Mouse (Mus musculus) lung, postnatal 0 days (tissue): ENCODE data around the gene Gabrr2. TPM values are rescaled to one million over a fixed set of nuclear protein-coding genes. Genes with fewer than 3 reads are reported as not detected.

Experiments
- ATAC-seq: fragments of 200-750 bp; cut with Nextera tagmentation; 2 replicates; pipeline ENCODE4 v1.8.0; 2017; ENCODE audit warnings: moderate library complexity
- DNase-seq: peaks from one replicate; pipeline ENCODE4 v3.0.0-alpha.2; 2016; ENCODE audit warnings: low spot score
- H3K27ac ChIP-seq: fragments of 300-500 bp; sonication (generic); 2 replicates; pipeline ENCODE4 v1.5.1; 2014; ENCODE audit warnings: antibody characterized with exemption, mild to moderate bottlenecking, low read length, mixed read lengths
- H3K27me3 ChIP-seq: fragments of 300-500 bp; sonication (generic); replicated peaks from 2 replicates; pipeline ENCODE4 v1.6.1; 2014; ENCODE audit warnings: low read length, mixed read lengths; ENCODE audit not compliant: insufficient read depth
- H3K36me3 ChIP-seq: fragments of 300-500 bp; sonication (generic); 2 replicates; pipeline ENCODE4 v1.6.1; 2014; ENCODE audit warnings: low read length, mixed read lengths; ENCODE audit not compliant: insufficient read depth
- H3K4me1 ChIP-seq: fragments of 300-500 bp; sonication (generic); 2 replicates; pipeline ENCODE4 v1.6.1; 2014; ENCODE audit warnings: antibody characterized with exemption, low read depth, low read length, mixed read lengths; ENCODE audit not compliant: insufficient read depth
- H3K4me2 ChIP-seq: fragments of 300-500 bp; sonication (generic); replicated peaks from 2 replicates; pipeline ENCODE4 v1.6.1; 2014; ENCODE audit warnings: low read depth, mild to moderate bottlenecking, low read length, moderate library complexity, mixed read lengths
- H3K4me3 ChIP-seq: fragments of 300-500 bp; sonication (generic); 2 replicates; pipeline ENCODE4 v1.5.1; 2014; ENCODE audit warnings: low read depth, low read length
- H3K9ac ChIP-seq: fragments of 300-500 bp; sonication (generic); replicated peaks from 2 replicates; pipeline ENCODE4 v1.6.1; 2014; ENCODE audit warnings: low read depth, mild to moderate bottlenecking
- H3K9me3 ChIP-seq: fragments of 300-500 bp; sonication (generic); 2 replicates; pipeline ENCODE4 v1.6.1; 2016; ENCODE audit warnings: low read length, mixed read lengths
- CTCF ChIP-seq: IDR thresholded peaks from 2 replicates; pipeline ENCODE4 v1.5.1; 2016; ENCODE audit warnings: antibody characterized with exemption, mild to moderate bottlenecking
- EP300 ChIP-seq: IDR thresholded peaks from 2 replicates; pipeline ENCODE4 v1.6.1; 2016; ENCODE audit warnings: antibody characterized with exemption, mild to moderate bottlenecking, control low read depth
- WGBS: fragments of 180-500 bp; shearing (Covaris S2); extraction: QIAGEN DNeasy Blood & Tissue Kit; methylation state at CpG from one replicate; pipeline ENCODE4 v1.1.7; 2014; 5-methylcytosine and 5-hydroxymethylcytosine counted together
- polyA plus RNA-seq: library from polyadenylated mRNA; unstranded; fragments of >200 nt; fragmentation: Nextera tagmentation; extraction: Ambion mirVana; gene quantifications from 2 replicates; pipeline ENCODE4 v1.2.1, GENCODE M21; 2015

Gene Gabrr2
- polyA plus RNA-seq, 1 experiment from 2014 or later = 0.27 TPM

DNA sequence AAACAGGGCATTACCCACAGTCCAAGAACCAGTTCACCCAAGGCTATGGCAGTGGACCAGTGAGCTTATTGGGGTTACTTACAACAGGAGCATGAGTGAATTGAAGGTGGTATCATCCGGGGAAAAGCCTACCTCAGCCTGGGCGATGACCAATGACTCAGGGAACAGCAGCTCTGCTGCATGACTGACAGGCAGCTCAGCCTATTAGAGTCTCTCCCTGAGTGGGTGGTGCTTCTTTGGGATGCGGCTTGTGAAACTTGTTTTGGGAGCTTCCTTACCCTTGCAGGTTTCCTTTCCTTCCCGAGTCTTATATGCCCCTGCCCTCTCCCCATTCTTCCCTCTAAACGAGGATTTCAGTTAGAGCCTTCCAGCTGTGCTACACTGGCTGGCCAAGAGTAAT is 10.1 kb upstream of the Gabrr2 start:
- TF ChIP-seq EP300 = no peak
- no peak for TF ChIP-seq CTCF
- ATAC-seq = no peak
- H3K36me3 ChIP-seq = peaks cover 9% of the 10 kb centered on the region

DNA sequence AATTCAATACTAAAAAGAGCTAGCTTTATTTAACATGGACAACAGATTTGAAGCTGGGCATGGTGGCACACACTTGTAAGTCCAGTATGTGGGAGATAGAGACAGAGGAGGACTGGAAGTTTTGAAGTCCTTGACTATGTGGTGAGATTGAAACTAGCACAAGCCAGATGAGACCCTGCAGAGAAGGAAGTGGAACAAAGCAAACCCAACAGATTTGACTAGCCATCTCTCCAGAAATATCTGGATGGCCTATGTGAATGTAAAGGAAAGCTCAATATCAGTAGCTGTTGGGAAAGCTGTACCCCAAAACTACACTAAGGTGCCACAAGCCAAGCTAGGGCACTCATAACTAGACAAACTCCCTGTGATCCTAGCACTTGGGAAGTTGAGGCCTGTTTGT is 8.4 kb upstream of the Gabrr2 start:
- Histone ChIP-seq H3K9ac (no peak overlapping the region), H3K4me1 (no peaks in the 10 kb centered on the region), H3K9me3 (no peaks in the 10 kb centered on the region), H3K27ac (no peak overlapping the region), H3K4me3 (no peak overlapping the region), H3K4me2 (no peak overlapping the region), H3K36me3 (peaks cover 6% of the 10 kb centered on the region; the same call in 1 of the 2 replicates), H3K27me3 (no peaks in the 10 kb centered on the region)
- no peak for DNase-seq
- TF ChIP-seq CTCF = no peak
- no peak for TF ChIP-seq EP300
- no peak for ATAC-seq

More for the DNA sequence above, 10.1 kb upstream of the Gabrr2 start:
- 83% methylated on average over 5 of the region's 5 CpGs for WGBS
- Histone ChIP-seq H3K4me1 (no peaks in the 10 kb centered on the region), H3K4me2 (no peak overlapping the region), H3K27ac (no peak overlapping the region), H3K4me3 (no peak overlapping the region), H3K9ac (no peak overlapping the region), H3K9me3 (no peaks in the 10 kb centered on the region), H3K27me3 (no peaks in the 10 kb centered on the region)
- no peak for DNase-seq

DNA sequence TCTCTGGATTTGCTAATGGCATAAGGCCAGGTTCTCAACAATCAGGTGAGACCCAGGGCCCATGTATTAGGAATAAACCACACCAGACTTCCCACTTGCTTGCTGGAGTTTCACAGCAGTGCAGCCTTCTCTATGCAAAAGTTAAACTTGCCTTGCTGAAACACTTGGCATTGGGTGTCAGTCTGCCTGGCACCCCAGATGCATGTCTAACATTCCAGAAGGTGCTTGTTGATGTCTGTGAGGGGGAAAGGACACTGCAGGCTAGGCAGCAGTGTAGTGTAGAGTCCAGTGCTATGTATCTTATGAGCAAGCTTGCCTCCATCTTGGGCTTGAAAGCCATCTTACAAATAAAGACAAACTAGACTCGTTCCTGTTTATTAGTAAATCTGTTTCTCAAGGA is 6.5 kb upstream of the Gabrr2 start:
- peak; percentile 68; the same call in 1 of the 2 replicates for ATAC-seq
- no peaks in the 10 kb centered on the region for H3K27me3 ChIP-seq
- H3K27ac ChIP-seq = no peak overlapping the region
- 79% methylated on average over 1 of the region's 1 CpGs for WGBS
- H3K36me3 ChIP-seq = no peaks in the 10 kb centered on the region
- no peak overlapping the region for H3K4me2 ChIP-seq
- TF ChIP-seq EP300 (no peak), CTCF (no peak)
- no peaks in the 10 kb centered on the region for H3K4me1 ChIP-seq
- H3K4me3 ChIP-seq = no peak overlapping the region
- DNase-seq = peak; percentile 22
- H3K9me3 ChIP-seq = no peaks in the 10 kb centered on the region
- no peak overlapping the region for H3K9ac ChIP-seq

DNA sequence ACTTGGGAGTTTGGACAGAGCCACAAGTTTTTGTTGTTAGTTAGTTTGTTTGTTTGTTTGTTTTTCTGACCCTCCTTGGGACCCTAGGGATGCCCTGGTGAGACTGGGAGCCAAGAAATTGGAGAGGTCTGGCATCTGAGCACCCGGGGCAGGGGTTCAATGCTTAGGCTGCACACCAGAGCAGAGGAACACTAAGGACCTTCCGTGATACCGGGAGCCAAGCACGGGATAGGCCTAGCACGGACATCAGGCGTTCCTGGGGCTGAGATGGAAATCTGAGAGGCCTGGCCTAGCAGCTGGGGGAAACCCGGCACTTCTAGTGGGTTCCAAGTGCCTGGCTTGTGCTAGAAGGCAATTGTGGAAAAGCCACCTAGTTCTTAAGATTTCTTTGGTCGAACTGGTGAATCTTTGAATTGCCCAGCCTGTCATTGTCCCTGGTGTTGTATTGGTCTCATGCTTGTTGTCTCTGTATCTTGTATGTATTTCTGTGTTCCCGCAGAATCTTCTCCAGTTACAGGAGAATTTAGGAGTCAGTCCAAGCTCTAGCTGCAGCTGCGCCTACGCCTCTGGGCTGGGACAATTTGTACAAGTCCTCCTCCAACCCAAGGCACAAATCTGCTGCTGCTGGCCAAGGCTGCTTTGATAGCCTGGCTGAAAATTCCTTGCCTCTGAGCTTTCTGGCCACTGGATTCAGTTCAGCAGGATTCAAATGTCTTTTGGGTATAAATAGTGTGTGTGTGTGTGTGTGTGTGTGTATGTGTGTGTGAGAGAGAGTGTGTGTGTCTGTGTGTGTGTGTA is 4.7 kb upstream of the Gabrr2 start:
- ATAC-seq (peak; percentile 75), DNase-seq (peak; percentile 72)
- Histone ChIP-seq H3K36me3 (no peaks in the 10 kb centered on the region), H3K27ac (peak overlapping the region; percentile 39), H3K27me3 (no peaks in the 10 kb centered on the region), H3K9ac (no peak overlapping the region), H3K9me3 (no peaks in the 10 kb centered on the region), H3K4me1 (no peaks in the 10 kb centered on the region), H3K4me3 (no peak overlapping the region), H3K4me2 (no peak overlapping the region)
- no peak for TF ChIP-seq EP300
- TF ChIP-seq CTCF = no peak
- WGBS = 57% methylated on average over 11 of the region's 11 CpGs

DNA sequence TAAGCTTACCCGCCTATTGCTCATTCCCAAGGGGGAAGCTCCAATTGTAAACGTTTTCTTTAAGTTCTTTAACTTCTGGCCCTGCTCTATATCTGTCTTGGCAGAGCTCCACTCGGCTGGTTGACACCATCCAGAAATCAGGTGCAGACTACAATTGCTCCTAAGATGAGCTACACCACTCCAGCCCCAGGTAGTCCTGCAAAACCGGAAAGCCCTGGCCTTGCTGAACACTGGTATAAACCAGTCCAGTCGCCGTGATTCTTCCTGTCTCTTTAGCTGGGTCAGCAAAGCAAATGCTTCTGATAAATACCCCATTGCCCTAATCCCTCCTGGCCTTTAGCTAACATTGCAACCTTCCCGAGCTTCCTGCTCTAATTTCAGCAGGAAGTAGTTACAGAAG is 1.6 kb upstream of the Gabrr2 start:
- Histone ChIP-seq H3K4me3 (no peak overlapping the region), H3K4me2 (no peak overlapping the region), H3K9ac (no peak overlapping the region), H3K27ac (no peak overlapping the region), H3K36me3 (no peaks in the 10 kb centered on the region), H3K4me1 (no peaks in the 10 kb centered on the region), H3K27me3 (no peaks in the 10 kb centered on the region), H3K9me3 (no peaks in the 10 kb centered on the region)
- no peak for DNase-seq
- no peak for TF ChIP-seq EP300
- TF ChIP-seq CTCF = no peak
- 31% methylated on average over 7 of the region's 7 CpGs for WGBS
- no peak for ATAC-seq

DNA sequence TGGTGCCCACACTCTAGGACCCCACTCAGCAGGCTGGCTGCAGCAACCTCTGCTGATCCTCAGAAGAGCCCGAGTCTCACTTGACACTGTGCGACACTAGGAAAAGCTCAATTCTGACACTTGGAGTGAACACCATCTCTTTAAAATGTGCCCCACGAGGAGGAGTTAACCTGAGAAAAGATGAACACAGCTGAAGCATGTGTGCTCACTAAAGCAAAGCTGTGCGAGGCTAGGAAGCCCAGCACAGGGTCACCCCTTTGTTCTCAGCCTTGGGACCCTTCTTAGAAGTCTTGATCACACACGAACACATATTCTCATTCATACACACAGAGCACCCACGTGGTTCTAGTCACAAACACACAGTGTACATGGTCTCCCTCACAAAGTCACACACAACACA is 2.2 kb downstream of the Gabrr2 start:
- DNase-seq = no peak
- WGBS = 78% methylated on average over 6 of the region's 6 CpGs
- H3K4me3 ChIP-seq = no peak overlapping the region
- H3K4me2 ChIP-seq = no peak overlapping the region
- no peaks in the 10 kb centered on the region for H3K27me3 ChIP-seq
- ATAC-seq = no peak
- H3K36me3 ChIP-seq = no peaks in the 10 kb centered on the region
- no peak overlapping the region for H3K9ac ChIP-seq
- H3K4me1 ChIP-seq = no peaks in the 10 kb centered on the region
- TF ChIP-seq EP300 (no peak), CTCF (no peak)
- H3K9me3 ChIP-seq = no peaks in the 10 kb centered on the region
- H3K27ac ChIP-seq = no peak overlapping the region
